Mouse (Mus musculus): ENCODE results near the gene Gm45837. TPM values are rescaled to one million over a fixed set of nuclear protein-coding genes. Genes with fewer than 3 reads are reported as not detected.

Gm45837 gene
- total and polyA plus RNA-seq, 2 experiments from 2014 or later, result not detected

DNA sequence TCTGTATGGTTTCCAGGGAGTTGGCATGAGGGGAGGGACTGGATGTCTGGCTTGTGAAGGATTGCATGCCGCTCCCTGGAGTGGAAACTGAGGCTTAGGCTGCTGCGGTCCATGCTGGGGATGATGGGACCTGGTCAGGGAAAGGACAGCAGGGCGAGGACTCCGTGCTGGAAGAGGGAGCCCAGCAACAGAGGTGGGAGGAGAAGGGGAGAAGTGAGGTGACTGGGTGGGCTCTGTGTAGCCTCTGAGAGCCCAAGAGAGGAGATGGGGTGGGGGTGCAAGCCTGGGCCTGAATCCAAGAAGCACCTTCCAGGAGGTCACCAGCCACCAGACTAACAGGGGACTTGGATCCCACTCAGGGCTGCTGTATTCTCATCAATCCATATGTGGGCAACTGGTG, 45.6 kb downstream of the Gm45837 start:
- Histone ChIP-seq H3K36me3 (ENCODE audit: insufficient read depth, low read length) (no peaks in the 10 kb centered on the region), H3K4me3 (ENCODE audit: low read depth, low read length) (no peak overlapping the region), H3K9me3 (ENCODE audit: low read length) (no peaks in the 10 kb centered on the region), H3K4me1 (ENCODE audit: insufficient read depth, low read length) (no peaks in the 10 kb centered on the region), H3K27me3 (ENCODE audit: insufficient read depth, low read length) (0 out of 2 replicates have a peak, but pooled peaks cover 5% of the 10 kb centered on the region), H3K9ac (replicated peaks; ENCODE audit: low read length, poor library complexity, severe bottlenecking) (no peak overlapping the region), H3K4me2 (ENCODE audit: low read depth, low read length, poor library complexity, severe bottlenecking) (no peak overlapping the region), H3K27ac (ENCODE audit: low read depth, low read length) (no peak overlapping the region)
- no peak for TF ChIP-seq CTCF (IDR thresholded peaks at IDR 0.05)
- WGBS, result 64% methylated on average over 4 of the region's 4 CpGs
- no peak for ATAC-seq (ENCODE audit: low FRiP score)
- DNase-seq (ENCODE audit: low spot score), result no peak

DNA sequence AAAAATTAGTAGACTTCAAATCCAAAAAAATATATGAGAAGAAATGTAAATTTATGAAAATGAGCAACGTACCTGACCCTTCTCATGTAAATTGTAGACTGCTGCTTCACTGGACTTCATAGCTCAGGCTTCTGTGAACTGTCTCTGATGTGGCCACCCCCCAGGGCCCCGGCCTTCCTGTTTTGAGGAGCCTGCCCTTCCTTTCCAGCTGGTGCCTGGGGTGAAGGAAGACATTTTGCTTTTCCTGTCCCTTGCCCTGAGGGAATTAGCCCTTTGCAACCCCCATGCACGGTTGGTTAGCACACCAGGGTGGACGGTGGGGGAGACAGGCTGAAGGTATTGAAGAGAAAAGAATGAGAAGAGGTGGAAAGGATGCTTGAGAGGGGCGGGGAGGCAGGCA, 46.1 kb downstream of the Gm45837 start:
- Histone ChIP-seq H3K4me3 (ENCODE audit: low read depth, low read length) (no peak overlapping the region), H3K27ac (ENCODE audit: low read depth, low read length) (no peak overlapping the region), H3K4me1 (ENCODE audit: insufficient read depth, low read length) (no peaks in the 10 kb centered on the region), H3K27me3 (ENCODE audit: insufficient read depth, low read length) (0 out of 2 replicates have a peak, but pooled peaks cover 4% of the 10 kb centered on the region), H3K4me2 (ENCODE audit: low read depth, low read length, poor library complexity, severe bottlenecking) (no peak overlapping the region), H3K9ac (replicated peaks; ENCODE audit: low read length, poor library complexity, severe bottlenecking) (no peak overlapping the region), H3K9me3 (ENCODE audit: low read length) (no peaks in the 10 kb centered on the region), H3K36me3 (ENCODE audit: insufficient read depth, low read length) (no peaks in the 10 kb centered on the region)
- 40% methylated on average over 5 of the region's 5 CpGs for WGBS
- DNase-seq (ENCODE audit: low spot score) (no peak), ATAC-seq (ENCODE audit: low FRiP score) (no peak)
- no peak for TF ChIP-seq CTCF (IDR thresholded peaks at IDR 0.05)

DNA sequence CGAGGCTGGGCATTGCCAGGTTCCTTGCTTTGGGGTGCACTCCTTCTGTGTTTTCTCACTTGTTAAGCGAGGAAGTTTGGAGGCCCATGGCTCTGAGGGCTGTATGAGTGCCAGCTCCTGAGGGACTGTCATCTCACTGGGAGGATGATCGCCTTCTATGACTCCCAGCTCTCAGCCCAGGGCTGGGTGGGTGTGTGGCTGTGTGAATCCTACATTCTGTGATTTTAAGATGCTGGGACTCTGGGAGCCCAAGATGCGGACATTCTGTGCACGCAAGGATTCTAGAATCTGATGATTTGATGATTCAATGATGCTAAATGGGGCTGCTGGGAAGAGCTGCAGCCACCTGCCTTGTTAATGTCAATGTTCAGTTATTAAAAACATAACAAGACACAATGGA, 46.6 kb downstream of the Gm45837 start:
- Histone ChIP-seq H3K4me1 (ENCODE audit: insufficient read depth, low read length) (no peaks in the 10 kb centered on the region), H3K4me3 (ENCODE audit: low read depth, low read length) (no peak overlapping the region), H3K4me2 (ENCODE audit: low read depth, low read length, poor library complexity, severe bottlenecking) (no peak overlapping the region), H3K36me3 (ENCODE audit: insufficient read depth, low read length) (no peaks in the 10 kb centered on the region), H3K27ac (ENCODE audit: low read depth, low read length) (no peak overlapping the region), H3K27me3 (ENCODE audit: insufficient read depth, low read length) (no peaks in the 10 kb centered on the region), H3K9ac (replicated peaks; ENCODE audit: low read length, poor library complexity, severe bottlenecking) (no peak overlapping the region), H3K9me3 (ENCODE audit: low read length) (no peaks in the 10 kb centered on the region)
- no peak for TF ChIP-seq CTCF (IDR thresholded peaks at IDR 0.05)
- WGBS, result 83% methylated on average over 5 of the region's 5 CpGs
- DNase-seq (ENCODE audit: low spot score) (no peak), ATAC-seq (ENCODE audit: low FRiP score) (no peak)

DNA sequence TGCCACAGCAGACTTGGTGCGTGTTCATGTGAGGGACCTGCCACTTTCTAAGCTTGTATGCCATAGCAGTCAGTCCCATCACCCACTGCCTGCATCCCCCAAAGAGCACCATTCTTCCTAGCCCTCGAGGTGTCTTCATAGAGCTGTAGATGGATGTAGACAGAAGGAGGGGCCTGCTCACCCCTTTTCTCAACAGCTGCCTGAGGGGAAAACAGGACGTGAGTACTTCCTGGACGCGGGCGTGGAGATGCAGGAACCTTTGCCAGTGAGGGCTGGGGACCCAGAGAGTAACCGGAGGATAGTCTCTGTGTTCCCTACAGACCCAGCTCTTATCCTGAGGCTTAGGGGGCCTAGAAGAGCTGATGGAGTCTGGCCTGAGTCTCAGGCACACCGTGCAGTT, 47.1 kb downstream of the Gm45837 start:
- H3K27me3 ChIP-seq (ENCODE audit: insufficient read depth, low read length), result no peaks in the 10 kb centered on the region
- H3K4me1 ChIP-seq (ENCODE audit: insufficient read depth, low read length), result no peaks in the 10 kb centered on the region
- no peak overlapping the region for H3K9ac ChIP-seq (replicated peaks; ENCODE audit: low read length, poor library complexity, severe bottlenecking)
- TF ChIP-seq CTCF (IDR thresholded peaks at IDR 0.05), result no peak
- no peaks in the 10 kb centered on the region for H3K36me3 ChIP-seq (ENCODE audit: insufficient read depth, low read length)
- no peak overlapping the region for H3K4me3 ChIP-seq (ENCODE audit: low read depth, low read length)
- 73% methylated on average over 8 of the region's 8 CpGs for WGBS
- no peaks in the 10 kb centered on the region for H3K9me3 ChIP-seq (ENCODE audit: low read length)
- H3K27ac ChIP-seq (ENCODE audit: low read depth, low read length), result no peak overlapping the region
- DNase-seq (ENCODE audit: low spot score) (no peak), ATAC-seq (ENCODE audit: low FRiP score) (no peak)
- no peak overlapping the region for H3K4me2 ChIP-seq (ENCODE audit: low read depth, low read length, poor library complexity, severe bottlenecking)

DNA sequence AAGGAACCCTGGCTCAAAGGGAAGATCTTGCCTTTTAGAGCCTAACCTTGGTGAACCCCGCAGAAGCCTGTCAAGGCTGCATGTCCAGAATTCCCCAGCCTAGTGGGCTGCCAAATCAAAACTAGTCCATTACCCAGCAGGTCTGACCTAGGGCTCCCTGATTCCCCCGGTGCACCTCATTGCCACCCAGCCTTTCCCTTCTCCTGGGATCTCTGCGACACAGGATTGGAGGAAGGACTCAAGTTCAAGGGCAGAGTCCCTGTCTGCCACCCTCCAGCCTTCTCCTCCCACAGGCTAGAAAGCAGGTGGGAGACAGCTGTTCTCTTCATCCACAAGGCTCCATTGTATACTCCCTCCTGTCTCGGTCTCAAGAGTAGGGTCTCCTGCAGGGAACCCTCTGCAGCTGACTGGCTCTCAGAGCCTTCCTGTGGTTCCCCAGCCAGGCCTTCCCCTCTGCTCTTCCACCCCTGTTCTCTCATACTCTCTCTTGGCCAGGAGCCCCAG, 47.6 kb downstream of the Gm45837 start:
- Histone ChIP-seq H3K36me3 (ENCODE audit: insufficient read depth, low read length) (no peaks in the 10 kb centered on the region), H3K27ac (ENCODE audit: low read depth, low read length) (no peak overlapping the region), H3K9me3 (ENCODE audit: low read length) (no peaks in the 10 kb centered on the region), H3K4me2 (ENCODE audit: low read depth, low read length, poor library complexity, severe bottlenecking) (no peak overlapping the region), H3K4me3 (ENCODE audit: low read depth, low read length) (no peak overlapping the region), H3K9ac (replicated peaks; ENCODE audit: low read length, poor library complexity, severe bottlenecking) (no peak overlapping the region), H3K4me1 (ENCODE audit: insufficient read depth, low read length) (no peaks in the 10 kb centered on the region), H3K27me3 (ENCODE audit: insufficient read depth, low read length) (no peaks in the 10 kb centered on the region)
- TF ChIP-seq CTCF (IDR thresholded peaks at IDR 0.05), result no peak
- ATAC-seq (ENCODE audit: low FRiP score), result no peak
- DNase-seq (ENCODE audit: low spot score), result no peak
- WGBS, result 80% methylated on average over 4 of the region's 4 CpGs

DNA sequence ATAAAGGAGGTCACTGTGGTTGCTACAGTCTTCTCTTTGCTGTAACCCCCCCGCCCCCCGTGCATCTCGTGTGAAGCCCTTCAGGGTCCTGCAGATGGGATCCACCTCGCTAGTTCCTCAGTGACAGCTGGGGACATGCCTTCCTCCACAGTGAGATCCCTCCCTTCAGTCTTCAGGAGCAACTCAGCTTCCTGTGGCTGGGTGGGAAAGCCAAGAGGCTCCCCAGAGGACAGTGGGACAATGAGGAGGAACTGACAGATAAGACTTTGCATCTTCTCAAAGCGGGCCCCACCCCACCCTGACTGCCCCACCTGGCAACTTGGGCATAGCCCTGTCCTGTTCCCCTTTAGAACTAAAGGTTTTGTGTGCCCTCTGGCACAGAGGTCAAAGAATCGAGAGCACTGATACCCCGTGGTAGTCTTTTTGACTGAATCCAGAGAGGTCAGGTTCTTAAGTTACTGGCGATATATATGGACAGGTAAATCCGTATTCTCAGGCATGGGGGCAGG, 48.7 kb downstream of the Gm45837 start:
- DNase-seq (ENCODE audit: low spot score) (no peak), ATAC-seq (ENCODE audit: low FRiP score) (no peak)
- Histone ChIP-seq H3K4me3 (ENCODE audit: low read depth, low read length) (no peak overlapping the region), H3K9ac (replicated peaks; ENCODE audit: low read length, poor library complexity, severe bottlenecking) (no peak overlapping the region), H3K9me3 (ENCODE audit: low read length) (no peaks in the 10 kb centered on the region), H3K27me3 (ENCODE audit: insufficient read depth, low read length) (no peaks in the 10 kb centered on the region), H3K27ac (ENCODE audit: low read depth, low read length) (no peak overlapping the region), H3K36me3 (ENCODE audit: insufficient read depth, low read length) (no peaks in the 10 kb centered on the region), H3K4me1 (ENCODE audit: insufficient read depth, low read length) (no peaks in the 10 kb centered on the region), H3K4me2 (ENCODE audit: low read depth, low read length, poor library complexity, severe bottlenecking) (no peak overlapping the region)
- WGBS, result 79% methylated on average over 9 of the region's 9 CpGs
- TF ChIP-seq CTCF (IDR thresholded peaks at IDR 0.05), result no peak
